Mouse (Mus musculus): ENCODE results near the gene Zfp867. TPM values are rescaled to one million over a fixed set of nuclear protein-coding genes. Genes with fewer than 3 reads are reported as not detected.

Zfp867 gene
- polyA plus RNA-seq, 1 experiment from 2014 or later, result 9.3 TPM

GRCm38 (mm10) chr11:59501978-59502700, 29.9 kb upstream of the Zfp867 start:
- 93% methylated on average over 5 of the region's 5 CpGs for WGBS
- Histone ChIP-seq H3K27ac (no peak overlapping the region), H3K27me3 (ENCODE audit: poor library complexity, severe bottlenecking) (no peaks in the 10 kb centered on the region), H3K9me3 (peaks cover 11% of the 10 kb centered on the region; the same call in 1 of the 2 replicates), H3K4me3 (no peak overlapping the region), H3K36me3 (replicated peaks) (peaks cover 74% of the 10 kb centered on the region), H3K4me1 (peaks cover 18% of the 10 kb centered on the region)
- DNase-seq (ENCODE audit: extremely low spot score, low spot score), result no peak

DNA sequence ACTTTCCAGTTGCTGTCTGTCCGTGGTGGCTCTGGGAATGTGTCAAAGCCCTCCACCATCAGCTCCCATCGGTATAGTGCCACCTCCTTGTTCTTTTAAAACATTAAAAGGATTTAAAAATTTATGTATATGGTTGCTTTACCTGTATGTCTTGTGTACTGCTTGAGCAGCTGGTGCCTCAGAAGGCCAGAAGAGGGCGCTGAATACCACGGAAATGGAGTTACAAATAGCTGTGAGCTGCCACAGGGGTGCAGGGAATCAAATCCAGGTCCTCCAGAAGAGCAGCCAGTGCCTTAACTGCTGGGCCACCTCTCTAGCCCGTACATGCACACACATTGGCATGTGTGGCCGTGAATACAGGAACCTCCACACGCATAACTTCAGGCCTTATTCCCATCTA, 25.5 kb upstream of the Zfp867 start:
- Histone ChIP-seq H3K27me3 (ENCODE audit: poor library complexity, severe bottlenecking) (no peaks in the 10 kb centered on the region), H3K27ac (no peak overlapping the region), H3K4me1 (no peaks in the 10 kb centered on the region), H3K4me3 (no peak overlapping the region), H3K9me3 (peaks cover 11% of the 10 kb centered on the region; the same call in 1 of the 2 replicates), H3K36me3 (replicated peaks) (peaks cover 100% of the 10 kb centered on the region)
- no peak for DNase-seq (ENCODE audit: extremely low spot score, low spot score)
- WGBS, result 91% methylated on average over 7 of the region's 7 CpGs

DNA sequence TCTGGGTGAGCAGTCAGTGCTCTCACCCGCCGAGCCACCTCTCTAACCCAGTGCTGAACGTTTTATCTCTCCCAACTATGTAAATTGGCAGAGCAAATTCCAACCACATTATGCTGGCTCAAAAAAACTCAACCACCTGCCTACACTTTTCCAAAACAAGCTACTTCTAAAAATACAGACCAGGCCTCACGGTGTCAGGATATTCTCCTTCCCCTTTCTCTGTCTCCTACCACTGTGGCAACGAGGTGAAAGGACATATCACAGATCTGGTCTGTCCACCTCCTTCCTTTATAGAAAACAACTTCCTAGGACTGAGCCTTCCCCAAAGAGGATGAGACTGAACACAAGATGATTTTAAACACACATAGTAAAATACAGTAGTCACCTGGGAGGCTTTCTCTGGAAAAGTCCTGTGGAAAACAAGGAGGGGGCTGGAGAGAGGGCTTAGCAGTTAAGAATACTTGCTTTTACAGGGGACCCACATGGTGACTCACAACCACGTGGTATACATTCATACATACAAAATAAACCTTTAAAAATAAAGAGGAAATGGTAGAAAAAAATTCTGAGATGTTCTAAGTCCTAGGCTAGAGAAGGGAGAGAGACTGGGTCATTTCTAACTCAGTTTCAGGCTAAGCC, 24.5 kb upstream of the Zfp867 start:
- H3K36me3 ChIP-seq (replicated peaks), result peaks cover 100% of the 10 kb centered on the region
- no peak overlapping the region for H3K27ac ChIP-seq
- H3K9me3 ChIP-seq, result peaks cover 11% of the 10 kb centered on the region; the same call in 1 of the 2 replicates
- no peak overlapping the region for H3K4me3 ChIP-seq
- H3K27me3 ChIP-seq (ENCODE audit: poor library complexity, severe bottlenecking), result no peaks in the 10 kb centered on the region
- H3K4me1 ChIP-seq, result no peaks in the 10 kb centered on the region
- WGBS, result 93% methylated on average over 6 of the region's 6 CpGs
- no peak for DNase-seq (ENCODE audit: extremely low spot score, low spot score)

DNA sequence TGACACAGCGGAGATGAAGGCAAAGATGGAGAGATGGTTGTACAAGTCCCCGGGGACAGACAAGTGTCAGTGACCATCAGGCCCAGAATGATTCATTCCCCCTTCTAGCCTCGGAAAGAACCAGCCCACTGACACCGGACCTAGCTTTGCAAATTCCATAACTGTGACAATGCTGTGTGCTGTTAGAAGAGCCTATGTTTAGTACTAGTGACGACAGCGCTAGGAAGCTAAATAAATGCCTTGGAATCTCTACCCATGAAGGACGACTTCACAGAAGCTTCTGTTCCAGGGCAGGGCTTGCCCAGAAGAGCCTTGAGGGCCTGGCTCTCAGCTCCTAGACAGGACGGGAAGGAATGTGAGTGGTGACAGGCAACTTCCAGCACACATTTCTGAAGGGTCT, 13.9 kb upstream of the Zfp867 start:
- H3K4me1 ChIP-seq, result no peaks in the 10 kb centered on the region
- WGBS, result 93% methylated on average over 8 of the region's 8 CpGs
- H3K27me3 ChIP-seq (ENCODE audit: poor library complexity, severe bottlenecking), result no peaks in the 10 kb centered on the region
- H3K27ac ChIP-seq, result no peak overlapping the region
- DNase-seq (ENCODE audit: extremely low spot score, low spot score), result no peak
- H3K4me3 ChIP-seq, result no peak overlapping the region
- no peaks in the 10 kb centered on the region for H3K9me3 ChIP-seq
- peaks cover 65% of the 10 kb centered on the region for H3K36me3 ChIP-seq (replicated peaks)

DNA sequence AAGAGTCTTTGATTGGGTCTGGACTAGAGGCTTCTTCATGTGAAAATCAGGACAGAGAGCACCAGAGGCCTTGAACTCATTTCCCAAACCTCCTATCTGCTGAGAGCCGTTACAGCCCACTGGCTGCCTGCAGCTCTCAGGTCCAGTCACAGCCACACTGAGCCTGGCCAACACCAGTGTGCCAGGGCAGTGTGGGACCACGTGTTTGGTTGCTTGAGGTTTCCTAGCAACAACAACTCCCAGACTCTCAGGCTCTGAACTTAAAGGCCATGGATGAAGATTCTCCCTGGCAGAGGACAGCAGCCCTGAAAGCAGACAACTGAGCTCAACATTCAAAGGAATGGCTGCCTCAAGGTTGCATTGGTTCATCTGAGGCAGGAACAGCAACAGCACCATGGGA, 13.4 kb upstream of the Zfp867 start:
- Histone ChIP-seq H3K36me3 (replicated peaks) (peaks cover 60% of the 10 kb centered on the region), H3K27ac (no peak overlapping the region), H3K9me3 (no peaks in the 10 kb centered on the region), H3K4me3 (no peak overlapping the region), H3K27me3 (ENCODE audit: poor library complexity, severe bottlenecking) (no peaks in the 10 kb centered on the region), H3K4me1 (no peaks in the 10 kb centered on the region)
- 63% methylated on average over 2 of the region's 2 CpGs for WGBS
- DNase-seq (ENCODE audit: extremely low spot score, low spot score), result no peak

DNA sequence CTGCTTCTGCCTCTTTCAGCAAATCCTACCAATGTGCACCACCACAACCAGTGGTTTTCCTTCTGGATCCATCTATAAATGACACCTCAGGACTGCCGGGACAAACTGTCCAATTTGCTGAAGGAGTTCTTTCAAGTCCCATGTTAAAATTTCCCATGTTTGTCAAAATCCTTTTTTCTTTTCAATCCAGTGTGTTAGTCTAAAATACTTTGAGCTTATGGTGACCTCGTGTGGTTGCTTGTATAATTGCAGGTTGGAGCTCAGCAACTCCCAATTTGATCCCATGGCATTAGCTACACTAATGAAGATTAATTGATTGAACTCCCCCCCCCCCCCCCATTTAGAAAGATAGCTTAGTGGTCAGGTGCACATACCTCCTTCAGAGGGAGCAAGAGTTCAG, 10.9 kb upstream of the Zfp867 start:
- DNase-seq (ENCODE audit: extremely low spot score, low spot score), result peak; percentile 41
- 17% methylated on average over 2 of the region's 2 CpGs for WGBS
- H3K9me3 ChIP-seq, result no peaks in the 10 kb centered on the region
- H3K27ac ChIP-seq, result no peak overlapping the region
- no peaks in the 10 kb centered on the region for H3K4me1 ChIP-seq
- peaks cover 35% of the 10 kb centered on the region for H3K36me3 ChIP-seq (replicated peaks)
- no peak overlapping the region for H3K4me3 ChIP-seq
- no peaks in the 10 kb centered on the region for H3K27me3 ChIP-seq (ENCODE audit: poor library complexity, severe bottlenecking)

- no peaks in the 10 kb centered on the region for H3K36me3 ChIP-seq (replicated peaks)
- no peak for DNase-seq (ENCODE audit: extremely low spot score, low spot score)
- H3K9me3 ChIP-seq, result no peaks in the 10 kb centered on the region
- H3K27ac ChIP-seq, result no peak overlapping the region
- H3K4me3 ChIP-seq, result no peak overlapping the region
- no peaks in the 10 kb centered on the region for H3K27me3 ChIP-seq (ENCODE audit: poor library complexity, severe bottlenecking)
- no peaks in the 10 kb centered on the region for H3K4me1 ChIP-seq
- WGBS, result 76% methylated on average over 6 of the region's 6 CpGs
Observed at GRCm38 (mm10) chr11:59477240-59477639, 5.0 kb upstream of the Zfp867 start.

DNA sequence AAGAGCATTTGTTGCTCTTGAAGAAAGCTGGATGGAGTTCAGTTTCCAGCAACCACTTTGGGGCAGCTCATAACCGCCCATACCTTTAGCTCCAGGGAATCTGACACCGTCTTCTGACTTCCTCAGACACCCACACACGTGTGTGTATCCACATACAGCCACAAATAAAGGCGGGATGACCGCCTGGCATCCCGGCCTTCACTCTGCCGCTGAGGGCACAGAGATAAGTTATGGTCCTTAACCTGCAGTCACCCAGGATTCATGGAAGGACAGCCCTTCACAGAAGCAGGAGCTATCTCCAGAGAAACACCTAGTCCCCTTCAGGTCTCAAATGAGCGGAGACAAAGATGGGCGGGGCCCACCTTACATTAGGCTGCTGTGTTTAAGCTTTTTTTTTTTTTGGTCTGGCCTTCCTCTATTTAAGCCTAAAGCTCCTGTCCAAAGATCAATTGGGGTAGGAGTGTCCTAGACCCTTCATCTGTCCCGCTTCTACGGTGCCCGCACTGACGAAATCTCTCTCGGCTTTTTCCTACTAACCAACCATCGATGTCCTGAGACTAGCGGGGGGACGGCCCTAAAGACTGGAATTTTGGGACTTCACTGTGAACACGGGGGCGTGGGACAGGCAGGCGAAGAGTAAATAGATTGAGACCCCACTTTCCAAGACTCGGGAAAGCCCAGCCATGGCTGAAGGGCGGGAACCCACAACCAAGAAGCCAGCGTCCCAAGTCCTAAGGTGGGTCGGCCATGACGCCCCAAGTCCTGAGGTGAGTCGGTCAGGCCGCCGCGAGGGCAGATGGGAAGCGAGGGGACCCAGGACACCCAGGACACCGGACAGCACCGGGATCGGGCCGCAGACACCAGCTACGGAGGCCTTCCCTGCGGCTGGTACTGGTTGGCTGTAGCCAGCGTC, 605 bp downstream of the Zfp867 start:
- H3K4me1 ChIP-seq, result peaks cover 13% of the 10 kb centered on the region
- peak overlapping the region; percentile 90 for H3K27ac ChIP-seq
- DNase-seq (ENCODE audit: extremely low spot score, low spot score), result no peak
- peaks cover under 1% of the 10 kb centered on the region; the same call in 1 of the 2 replicates for H3K9me3 ChIP-seq
- H3K4me3 ChIP-seq, result peak overlapping the region; percentile 93
- 8% methylated on average over 37 of the region's 37 CpGs for WGBS
- H3K27me3 ChIP-seq (ENCODE audit: poor library complexity, severe bottlenecking), result no peaks in the 10 kb centered on the region
- H3K36me3 ChIP-seq (replicated peaks), result peaks cover 9% of the 10 kb centered on the region

- Histone ChIP-seq H3K36me3 (replicated peaks) (peaks cover 96% of the 10 kb centered on the region), H3K4me1 (peaks cover 5% of the 10 kb centered on the region), H3K27ac (no peak overlapping the region), H3K4me3 (no peak overlapping the region), H3K9me3 (peaks cover 35% of the 10 kb centered on the region), H3K27me3 (ENCODE audit: poor library complexity, severe bottlenecking) (no peaks in the 10 kb centered on the region)
- DNase-seq (ENCODE audit: extremely low spot score, low spot score), result no peak
- WGBS, result 94% methylated on average over 2 of the region's 2 CpGs
Observed at GRCm38 (mm10) chr11:59460459-59460858, 11.8 kb downstream of the Zfp867 start.

GRCm38 (mm10) chr11:59458973-59459372, 13.3 kb downstream of the Zfp867 start:
- 70% methylated on average over 5 of the region's 5 CpGs for WGBS
- no peak overlapping the region for H3K27ac ChIP-seq
- H3K9me3 ChIP-seq, result peaks cover 20% of the 10 kb centered on the region
- peaks cover 5% of the 10 kb centered on the region for H3K4me1 ChIP-seq
- no peak overlapping the region for H3K4me3 ChIP-seq
- peaks cover 96% of the 10 kb centered on the region for H3K36me3 ChIP-seq (replicated peaks)
- DNase-seq (ENCODE audit: extremely low spot score, low spot score), result no peak
- H3K27me3 ChIP-seq (ENCODE audit: poor library complexity, severe bottlenecking), result no peaks in the 10 kb centered on the region

DNA sequence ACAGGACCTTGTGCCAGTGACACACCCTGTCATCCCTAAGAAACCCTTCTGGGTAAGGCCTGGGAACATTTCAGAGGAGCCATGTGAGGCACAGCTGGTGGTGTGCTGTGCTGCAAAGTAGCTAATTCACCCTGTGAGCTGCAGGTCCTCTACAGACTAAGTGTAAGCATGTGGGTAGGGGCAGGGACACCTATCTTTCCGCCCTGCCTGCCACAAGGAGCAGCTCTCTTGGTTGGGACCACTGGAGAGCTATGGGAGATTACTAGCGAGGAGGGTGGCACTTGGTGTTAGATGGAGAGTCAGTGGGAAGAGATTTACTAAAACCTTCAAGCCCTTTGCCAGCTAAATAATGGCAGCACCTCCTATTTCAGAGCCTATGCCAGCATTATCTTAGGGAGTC, 15.4 kb downstream of the Zfp867 start:
- H3K36me3 ChIP-seq (replicated peaks), result peaks cover 95% of the 10 kb centered on the region

DNA sequence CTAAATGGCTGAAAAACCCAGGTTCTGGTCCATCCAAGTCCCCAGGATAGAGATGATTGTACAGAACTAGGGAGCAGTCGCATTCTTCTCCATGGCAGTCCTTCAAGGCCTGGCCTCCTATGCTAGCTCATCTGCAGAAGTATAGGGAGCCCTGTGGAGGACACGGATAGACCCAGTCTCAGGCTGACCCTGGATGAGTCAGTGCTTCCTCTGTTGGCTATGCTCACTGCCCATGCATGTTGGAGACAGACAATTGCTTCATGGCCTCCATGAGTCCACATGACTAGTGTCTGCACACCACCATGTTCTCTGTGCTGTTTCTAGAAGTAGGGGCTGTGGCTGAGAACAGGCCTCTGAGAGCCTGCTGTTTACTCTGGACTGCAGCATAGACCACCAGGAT, 15.9 kb downstream of the Zfp867 start:
- Histone ChIP-seq H3K4me1 (peaks cover 11% of the 10 kb centered on the region), H3K27ac (no peak overlapping the region), H3K9me3 (no peaks in the 10 kb centered on the region; the same call in 1 of the 2 replicates), H3K36me3 (replicated peaks) (peaks cover 95% of the 10 kb centered on the region), H3K4me3 (no peak overlapping the region), H3K27me3 (ENCODE audit: poor library complexity, severe bottlenecking) (no peaks in the 10 kb centered on the region)
- WGBS, result 92% methylated on average over 2 of the region's 2 CpGs
- DNase-seq (ENCODE audit: extremely low spot score, low spot score), result no peak

More for the DNA sequence above, 15.4 kb downstream of the Zfp867 start:
- WGBS, result 93% methylated on average over 2 of the region's 2 CpGs
- Histone ChIP-seq H3K4me3 (no peak overlapping the region), H3K27ac (no peak overlapping the region), H3K9me3 (no peaks in the 10 kb centered on the region; the same call in 1 of the 2 replicates), H3K4me1 (peaks cover 5% of the 10 kb centered on the region), H3K27me3 (ENCODE audit: poor library complexity, severe bottlenecking) (no peaks in the 10 kb centered on the region)
- DNase-seq (ENCODE audit: extremely low spot score, low spot score), result no peak
